Mouse (Mus musculus): Measurements from ENCODE around the gene Ppp4r2.
A peak's percentile ranks its signal among the peaks of the same experiment; 100 is the strongest.

Ppp4r2 gene

GRCm38 (mm10) chr6:100833355-100833754 lies at the start of gene Ppp4r2:
Gene Ppp4r2, plus strand, starts transcription at chr6:100833622.
- peak; percentile 81 for DNase-seq (ENCODE audit: low read depth)

DNA sequence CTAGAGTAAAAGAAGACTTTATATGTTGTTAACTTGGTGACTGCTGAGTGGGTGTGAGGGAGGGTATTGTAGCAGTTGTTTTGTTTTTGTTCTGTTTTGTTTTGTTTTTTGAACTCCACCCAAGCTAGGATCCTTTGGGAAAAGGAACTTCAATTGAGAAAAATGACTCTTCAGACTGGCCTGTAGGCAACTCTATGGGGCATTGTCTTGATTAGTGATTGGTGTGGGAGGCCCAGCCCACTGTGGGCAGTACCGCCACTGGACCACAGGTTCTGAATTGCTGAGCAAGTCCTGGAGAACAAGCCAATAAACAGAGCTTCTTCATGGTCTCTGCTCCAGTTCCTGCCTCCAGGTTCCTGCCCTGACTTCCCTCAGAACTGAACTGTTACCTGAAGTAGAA lies 45.7 kb upstream of the Ppp4r2 start:
- no peak for DNase-seq (ENCODE audit: low read depth)

- no peak for DNase-seq (ENCODE audit: low read depth)
Observed at GRCm38 (mm10) chr6:100789161-100789560, 44.3 kb upstream of the Ppp4r2 start.

GRCm38 (mm10) chr6:100792055-100792659 lies 41.3 kb upstream of the Ppp4r2 start:
- DNase-seq (ENCODE audit: low read depth): no peak

GRCm38 (mm10) chr6:100792973-100793769 lies 40.3 kb upstream of the Ppp4r2 start:
- no peak for DNase-seq (ENCODE audit: low read depth)

GRCm38 (mm10) chr6:100795797-100796196 lies 37.6 kb upstream of the Ppp4r2 start:
- DNase-seq (ENCODE audit: low read depth): no peak

DNA sequence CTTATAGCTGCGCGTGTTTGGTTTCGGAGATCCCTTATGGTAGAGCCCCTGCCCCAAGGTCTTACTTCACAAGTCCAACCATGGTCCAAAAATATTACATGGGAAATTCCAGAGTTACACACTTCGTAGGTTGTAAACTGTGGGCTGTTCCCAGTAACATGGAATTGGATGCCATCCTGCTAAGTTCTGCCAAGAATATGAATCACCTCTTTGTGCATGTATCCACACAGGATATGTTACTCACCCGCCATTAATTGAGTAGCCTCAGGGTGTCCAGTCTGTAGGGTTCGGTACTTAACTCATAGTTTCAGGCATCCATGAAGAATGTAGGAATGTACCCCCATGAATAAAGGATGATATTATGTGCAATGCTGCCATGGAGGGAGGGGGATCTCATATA lies 34.1 kb upstream of the Ppp4r2 start:
- no peak for DNase-seq (ENCODE audit: low read depth)

DNA sequence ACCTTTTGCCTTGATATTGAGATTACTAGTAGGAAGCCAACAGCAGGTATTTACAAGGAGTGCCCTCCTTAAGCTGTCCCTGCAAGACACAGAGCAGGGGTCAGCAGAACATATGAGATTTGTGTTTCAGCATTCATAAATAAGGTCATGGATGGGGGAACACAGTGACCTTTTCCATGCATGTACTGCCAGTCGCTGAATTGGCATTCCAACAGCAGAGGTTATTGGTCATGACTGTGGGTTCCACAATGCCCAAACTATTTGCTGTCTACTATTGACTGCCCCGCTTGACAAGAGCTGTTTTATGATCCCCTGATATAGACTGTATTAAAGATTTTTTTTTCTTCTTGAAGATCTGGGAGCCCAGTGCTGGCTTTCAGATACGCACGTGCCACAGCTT lies 33.7 kb upstream of the Ppp4r2 start:
- no peak for DNase-seq (ENCODE audit: low read depth)

DNA sequence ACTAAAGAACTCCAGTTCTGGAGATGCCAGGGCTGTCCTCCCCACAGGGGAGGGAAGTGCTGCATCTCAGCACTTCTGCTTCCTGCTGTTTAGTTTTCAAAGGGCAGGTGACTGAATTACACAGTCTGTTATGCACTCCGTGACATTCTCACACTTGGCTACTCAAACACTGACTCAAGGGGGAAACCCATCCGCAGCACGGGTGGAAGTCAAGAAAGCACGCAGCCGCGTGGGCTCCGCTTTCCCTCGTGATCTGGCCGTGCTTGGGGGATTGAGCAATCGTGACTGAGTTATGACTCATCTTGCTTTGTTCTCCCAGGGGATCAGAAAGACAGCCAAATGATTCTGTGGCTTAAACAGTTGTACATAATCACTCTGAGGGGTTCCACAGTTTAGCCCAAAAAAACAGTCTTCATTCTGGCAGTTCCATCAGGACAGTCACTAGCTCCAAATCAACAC lies 32.9 kb upstream of the Ppp4r2 start:
- peak; percentile 61 for DNase-seq (ENCODE audit: low read depth)

DNA sequence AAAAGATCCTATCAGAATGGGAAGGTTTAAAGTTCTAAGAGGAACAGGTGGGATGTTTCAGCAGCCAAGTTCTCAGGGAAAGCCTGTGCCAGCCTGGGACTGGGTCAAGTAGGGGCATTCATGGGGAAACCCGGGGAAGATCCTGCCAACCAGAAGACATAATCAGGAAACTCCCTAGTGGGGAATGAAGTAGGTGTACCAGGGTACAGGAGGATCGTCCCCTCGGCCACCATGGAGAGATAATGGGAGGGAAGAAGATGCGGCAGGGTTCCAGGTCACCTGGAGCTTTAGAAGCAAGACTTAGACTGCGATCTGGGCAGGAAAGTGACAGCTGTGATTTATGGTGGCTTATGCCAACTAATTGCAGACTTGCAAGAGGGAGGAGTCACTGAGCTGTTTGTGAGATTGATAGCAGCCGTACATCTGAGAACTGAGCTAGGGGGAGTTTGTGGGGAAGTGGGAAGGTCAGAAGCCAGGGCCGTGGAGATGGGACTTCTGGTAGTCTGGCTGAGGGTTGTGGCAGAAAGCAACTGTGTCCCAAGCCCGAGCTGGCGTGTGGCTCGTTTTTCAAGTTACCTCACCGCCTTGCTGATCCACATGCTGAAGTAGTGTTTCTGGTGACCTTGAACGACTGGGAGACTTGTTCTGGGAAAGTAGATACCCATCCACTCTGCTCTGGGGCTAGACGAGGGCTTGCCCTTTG lies 30.9 kb upstream of the Ppp4r2 start:
- no peak for DNase-seq (ENCODE audit: low read depth)

GRCm38 (mm10) chr6:100803250-100803649 lies 30.2 kb upstream of the Ppp4r2 start:
- DNase-seq (ENCODE audit: low read depth): no peak

- DNase-seq (ENCODE audit: low read depth): no peak
Observed at GRCm38 (mm10) chr6:100807187-100807586, 26.2 kb upstream of the Ppp4r2 start.

GRCm38 (mm10) chr6:100807746-100808145 lies 25.7 kb upstream of the Ppp4r2 start:
- DNase-seq (ENCODE audit: low read depth): no peak

DNA sequence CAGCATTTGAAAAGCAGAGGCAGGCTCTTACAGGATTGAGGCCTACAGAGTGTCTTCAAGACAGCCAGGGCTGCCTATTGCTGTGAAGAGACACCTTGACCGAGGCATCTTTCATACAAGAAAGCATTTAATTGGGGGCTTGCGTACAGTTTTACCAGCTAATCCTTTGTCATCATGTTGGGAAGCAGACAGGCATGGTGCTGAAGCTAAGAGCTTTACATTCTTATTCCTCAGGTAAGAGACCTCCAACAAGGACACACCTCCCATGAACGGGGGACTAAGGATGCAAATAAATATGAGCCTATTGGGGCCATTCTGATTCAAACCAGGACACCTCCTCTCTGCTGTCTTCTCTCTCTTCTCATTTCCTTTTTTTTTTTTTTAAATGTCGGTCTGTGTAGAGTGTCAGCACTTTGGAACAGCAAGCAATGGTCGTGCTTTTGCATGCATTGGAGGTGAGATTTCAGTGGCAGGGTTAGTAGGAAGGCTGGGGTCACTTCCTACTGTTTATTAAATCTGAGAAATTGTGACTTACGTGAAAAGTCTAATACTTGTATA lies 25.1 kb upstream of the Ppp4r2 start:
- DNase-seq (ENCODE audit: low read depth): no peak

DNA sequence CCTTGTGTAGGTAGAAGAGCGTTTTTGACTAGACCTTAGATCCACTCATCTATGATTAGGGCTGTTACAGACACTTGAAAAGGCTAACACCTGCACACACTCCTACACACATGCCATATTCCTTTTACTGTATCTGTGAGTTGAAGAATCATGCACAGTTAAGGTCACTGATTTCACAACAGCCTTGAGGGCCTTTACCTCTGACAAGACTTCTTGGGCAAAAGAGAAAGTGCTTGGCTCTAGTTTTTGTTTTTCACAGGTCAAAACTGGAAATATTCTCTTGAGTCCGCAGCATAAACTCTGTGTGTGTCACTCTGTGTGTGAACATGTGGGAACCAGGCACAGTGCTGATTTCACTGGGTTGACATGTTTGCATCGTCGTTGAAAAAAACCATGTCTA lies 23.3 kb upstream of the Ppp4r2 start:
- no peak for DNase-seq (ENCODE audit: low read depth)

DNA sequence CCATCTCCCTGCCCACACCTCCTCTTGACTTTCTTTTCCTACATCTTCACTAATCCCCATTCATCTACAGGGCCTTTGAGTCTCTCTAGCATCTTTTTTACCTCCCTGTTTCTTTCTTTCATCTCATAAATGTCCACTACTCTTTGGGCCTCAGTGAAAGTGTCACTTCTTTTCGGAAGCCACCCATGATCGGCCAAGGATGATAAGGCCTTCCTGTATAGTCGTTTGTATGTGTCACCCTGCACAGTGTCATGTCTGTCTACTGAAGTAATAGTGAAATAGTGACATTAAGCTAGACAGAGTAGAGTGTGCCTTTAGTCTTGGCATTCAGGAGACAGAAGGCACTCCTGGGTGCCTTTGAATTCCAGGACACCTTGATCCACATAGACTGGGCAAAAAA lies 21.7 kb upstream of the Ppp4r2 start:
- no peak for DNase-seq (ENCODE audit: low read depth)

- no peak for DNase-seq (ENCODE audit: low read depth)
Observed at GRCm38 (mm10) chr6:100821367-100821766, 12.1 kb upstream of the Ppp4r2 start.

- DNase-seq (ENCODE audit: low read depth): no peak
Observed at GRCm38 (mm10) chr6:100823356-100823755, 10.1 kb upstream of the Ppp4r2 start.

DNA sequence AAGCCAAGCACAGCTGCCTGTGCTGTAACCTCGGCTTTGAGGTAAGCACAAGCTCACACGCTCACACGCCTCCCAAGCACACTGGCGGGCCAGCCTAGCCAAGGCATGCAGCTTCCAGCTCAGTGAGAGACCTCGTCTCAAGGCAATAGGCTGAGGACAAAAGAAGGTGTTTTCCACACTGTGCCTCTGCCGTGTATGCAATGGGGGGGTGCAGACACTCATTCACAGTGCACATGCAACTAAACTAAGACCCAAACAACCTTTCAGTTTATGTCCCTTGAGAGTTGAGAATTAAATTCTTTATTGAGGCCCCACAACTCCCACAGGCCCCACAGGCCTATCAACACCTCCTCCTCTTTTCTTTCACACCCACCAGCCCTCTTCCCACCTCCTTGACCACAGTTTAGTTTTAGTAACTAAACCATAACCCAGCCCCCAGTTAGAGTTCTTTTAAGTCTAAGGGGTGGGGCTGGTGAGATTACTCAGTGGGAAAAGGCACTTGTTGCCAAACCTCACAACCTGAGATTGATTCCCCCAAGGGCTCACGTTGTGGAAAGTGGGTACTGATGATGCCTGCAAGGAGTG lies 8.9 kb upstream of the Ppp4r2 start:
- DNase-seq (ENCODE audit: low read depth): no peak

DNA sequence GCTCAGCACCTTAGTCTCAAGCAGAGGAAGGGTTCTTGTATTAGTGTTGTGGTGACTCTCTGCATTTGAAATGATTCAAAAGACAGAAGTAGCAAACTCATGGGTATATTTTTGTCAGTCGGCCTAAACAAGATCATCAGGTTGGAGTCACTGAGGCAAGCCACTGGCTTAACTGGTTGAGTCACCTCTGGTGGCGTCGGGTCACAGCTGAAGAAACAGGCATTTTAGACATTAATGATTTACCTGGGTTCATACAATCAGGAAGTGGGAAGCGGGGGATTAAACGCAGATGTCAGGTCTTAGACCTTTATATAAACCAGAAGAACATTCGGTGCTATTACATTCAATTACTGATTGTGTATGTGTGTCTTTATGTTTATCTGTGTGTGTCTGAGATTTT lies 7.4 kb upstream of the Ppp4r2 start:
- no peak for DNase-seq (ENCODE audit: low read depth)

GRCm38 (mm10) chr6:100828565-100828964 lies 4.9 kb upstream of the Ppp4r2 start:
- no peak for DNase-seq (ENCODE audit: low read depth)

DNA sequence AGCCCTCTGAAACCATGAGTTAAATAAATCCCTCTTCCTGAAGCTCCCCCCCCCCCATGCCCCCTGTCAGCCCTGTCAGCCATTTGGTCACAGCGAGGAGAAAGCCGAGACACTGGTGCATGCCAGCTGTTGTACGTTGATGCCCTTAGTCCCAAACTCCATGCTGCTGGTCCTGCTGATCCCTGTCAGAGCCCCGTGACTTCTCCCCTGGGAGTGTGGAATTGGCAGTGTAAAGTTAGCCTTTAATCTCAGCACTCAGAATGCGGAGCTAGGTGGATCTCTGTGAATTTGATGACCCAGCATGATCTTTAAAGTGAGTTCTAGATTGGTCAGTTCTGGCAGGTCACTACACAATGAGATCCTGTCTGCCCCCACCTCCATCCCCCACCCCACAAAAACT lies 3.7 kb upstream of the Ppp4r2 start:
- DNase-seq (ENCODE audit: low read depth): no peak
